Mouse (Mus musculus) gastrocnemius, adult 18-20 months (tissue): ENCODE data around the gene Gdf11. TPM values are rescaled to one million over a fixed set of nuclear protein-coding genes. Genes with fewer than 3 reads are reported as not detected.
A peak's percentile ranks its signal among the peaks of the same experiment; 100 is the strongest.

Source experiments
- DNase-seq: peaks from one replicate; pipeline ENCODE4 v3.0.0; 2021; ENCODE audit warnings: low spot score
- total RNA-seq, 2 experiments: library from RNA; stranded (reverse); gene quantifications; 2 replicates each; pipeline ENCODE4 v1.2.3; 2021

Gdf11 gene
- total RNA-seq, 2 experiments from 2014 or later = 2.8 to 8.0 TPM

DNA sequence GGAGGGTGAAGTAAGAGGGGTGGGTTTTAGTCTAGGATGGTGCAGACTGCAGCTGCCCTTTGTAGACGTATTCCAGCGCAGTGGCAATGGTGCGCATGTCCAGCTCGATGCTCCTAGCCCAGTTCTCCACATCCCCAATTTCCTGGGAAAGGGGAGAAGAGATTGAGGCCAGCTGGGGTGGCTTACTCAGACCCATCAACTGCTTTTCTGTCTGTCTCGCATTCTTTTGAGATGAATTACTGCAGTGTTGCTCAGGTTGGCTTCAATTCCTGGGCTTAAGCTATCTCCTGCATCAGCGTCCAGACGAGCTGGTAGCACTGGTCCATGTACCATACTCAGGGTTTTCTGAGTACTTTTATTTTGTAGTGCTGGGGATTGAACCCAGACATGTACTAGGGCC lies 28.4 kb upstream of the Gdf11 start:
- no peak for DNase-seq

DNA sequence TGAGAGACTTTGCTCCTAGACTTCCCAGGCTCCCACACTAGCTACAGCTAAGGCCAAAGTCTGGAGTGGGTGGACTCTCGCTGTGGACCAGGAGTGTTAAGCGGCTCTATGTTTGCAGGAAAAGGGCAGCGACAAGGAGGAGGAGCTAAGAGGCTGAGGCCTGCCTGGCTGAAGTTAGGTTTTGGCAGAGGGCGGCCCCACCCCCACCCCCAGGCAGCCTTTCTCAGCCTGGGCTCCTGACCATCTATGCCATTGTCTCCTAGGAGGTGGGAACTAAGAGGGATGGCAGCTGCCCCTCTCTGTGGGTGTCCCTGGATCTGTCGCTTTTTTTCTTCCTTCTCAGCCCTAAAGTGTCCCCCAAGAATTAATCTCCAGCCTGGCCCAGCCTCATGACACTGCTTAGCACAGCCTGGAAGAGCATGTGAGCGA lies 27.7 kb upstream of the Gdf11 start:
- DNase-seq = no peak

DNA sequence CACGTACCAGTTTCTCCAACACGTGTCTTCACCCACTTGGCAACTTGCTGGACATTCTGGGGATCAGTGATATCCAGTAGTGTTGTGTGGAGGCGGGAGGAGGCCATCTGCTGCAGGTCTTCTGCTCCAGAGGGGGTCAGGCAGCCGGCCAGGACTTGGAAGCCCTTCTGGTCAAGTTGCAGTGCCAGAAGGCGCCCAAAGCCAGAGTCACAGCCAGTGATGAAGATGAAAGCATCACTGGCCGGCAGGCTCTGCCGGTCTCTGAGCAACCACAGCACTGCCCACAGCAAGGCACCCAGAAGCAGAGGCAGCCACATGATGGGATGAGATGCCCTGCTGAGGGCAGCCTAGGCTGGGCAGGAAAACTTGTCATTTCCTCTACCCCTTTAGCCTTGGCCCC lies 26.7 kb upstream of the Gdf11 start:
- peak; percentile 72 for DNase-seq

DNA sequence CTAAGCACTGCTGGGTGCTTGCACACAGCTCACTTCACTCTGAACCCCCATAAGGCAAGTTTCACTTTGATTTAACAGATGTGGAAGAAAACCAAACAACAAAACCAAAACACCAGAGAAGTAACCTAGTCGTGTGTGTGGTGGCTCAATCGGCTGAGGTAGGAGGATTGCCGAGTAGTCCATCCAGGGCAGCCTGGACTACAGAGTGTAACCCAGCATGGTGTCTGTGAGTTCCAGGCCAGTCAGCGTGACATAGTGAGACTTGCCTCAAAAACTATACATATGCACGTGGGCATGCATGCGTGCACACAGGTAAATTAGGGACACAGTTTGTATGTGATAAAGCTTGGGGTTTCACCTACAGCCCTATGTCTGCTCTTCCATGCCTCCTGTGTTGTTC lies 25.9 kb upstream of the Gdf11 start:
- no peak for DNase-seq

DNA sequence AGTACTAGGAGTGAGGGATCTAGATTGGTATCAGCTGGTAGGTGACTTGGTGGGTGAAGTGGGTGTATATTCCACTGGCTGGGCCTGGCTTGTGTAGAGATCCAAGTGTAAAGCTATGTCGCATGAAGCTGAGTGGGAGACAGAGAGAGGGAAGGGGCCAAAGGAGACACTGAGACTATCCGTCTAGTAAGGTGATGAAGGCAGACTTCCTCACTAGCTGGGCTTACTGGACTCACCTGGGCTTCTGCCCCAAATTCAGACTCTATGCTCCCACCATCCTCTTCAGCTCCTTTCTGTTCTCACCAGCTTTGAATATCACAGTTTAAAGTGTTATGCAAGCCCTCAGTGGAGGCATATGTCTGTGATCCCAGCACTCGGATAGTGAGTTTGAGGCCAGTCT lies 25.1 kb upstream of the Gdf11 start:
- no peak for DNase-seq

DNA sequence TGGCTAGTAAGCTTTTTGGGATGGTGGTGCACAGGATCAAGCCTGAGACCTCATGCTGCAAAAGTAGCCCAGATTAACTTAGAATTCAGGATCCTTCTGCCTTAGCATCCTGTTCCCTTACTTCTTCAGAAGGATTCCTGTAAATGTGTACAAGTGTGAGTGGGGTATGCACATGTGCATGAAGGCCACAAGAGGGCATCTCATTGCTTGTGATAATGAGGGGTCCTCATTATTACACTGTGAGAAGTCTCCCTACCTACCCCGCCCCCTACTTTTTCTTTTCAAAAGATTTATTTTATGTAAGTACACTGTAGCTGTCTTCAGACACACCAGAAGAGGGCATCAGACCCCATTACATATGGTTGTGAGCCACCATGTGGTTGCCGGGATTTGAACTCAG lies 24.0 kb upstream of the Gdf11 start:
- no peak for DNase-seq

DNA sequence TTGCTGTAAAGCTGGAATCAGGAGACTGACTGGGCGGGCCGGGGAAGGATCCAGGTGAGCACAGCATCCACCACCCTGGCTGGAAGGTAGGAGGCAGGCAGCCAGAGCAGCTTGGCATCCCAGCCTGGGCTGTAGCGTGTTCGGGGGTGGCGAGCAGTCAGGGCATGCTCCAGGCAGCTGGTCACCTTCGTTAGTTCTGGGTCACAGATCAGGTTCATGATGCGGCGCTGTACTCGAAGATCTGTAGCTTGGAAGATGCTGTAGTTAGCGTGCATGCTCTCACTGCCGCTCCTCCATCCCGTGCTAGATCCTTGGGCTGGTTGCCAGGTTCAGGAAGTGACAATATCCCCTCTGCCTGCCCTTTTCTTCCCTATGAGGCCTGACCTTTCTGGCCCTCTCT lies 22.2 kb upstream of the Gdf11 start:
- DNase-seq = no peak

DNA sequence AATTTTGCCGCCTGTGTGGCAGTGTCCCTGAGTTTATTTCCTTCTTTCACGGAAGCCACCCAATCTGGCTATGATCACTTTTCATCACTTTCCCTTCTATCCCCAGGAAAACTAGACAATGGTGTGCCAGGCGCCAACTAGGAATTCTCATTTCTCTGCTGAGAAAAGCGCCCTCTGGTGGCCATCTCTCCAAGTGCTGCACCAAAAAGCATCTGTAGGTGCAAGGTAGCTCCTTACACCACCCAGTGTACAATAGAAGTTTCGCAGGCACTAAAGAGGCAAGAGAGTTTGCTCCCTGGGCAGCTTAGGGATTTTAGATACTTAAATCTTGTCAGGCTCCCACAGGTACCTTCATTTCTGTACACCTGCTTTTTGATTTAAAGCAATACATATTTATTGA lies 21.7 kb upstream of the Gdf11 start:
- DNase-seq = peak; percentile 85

DNA sequence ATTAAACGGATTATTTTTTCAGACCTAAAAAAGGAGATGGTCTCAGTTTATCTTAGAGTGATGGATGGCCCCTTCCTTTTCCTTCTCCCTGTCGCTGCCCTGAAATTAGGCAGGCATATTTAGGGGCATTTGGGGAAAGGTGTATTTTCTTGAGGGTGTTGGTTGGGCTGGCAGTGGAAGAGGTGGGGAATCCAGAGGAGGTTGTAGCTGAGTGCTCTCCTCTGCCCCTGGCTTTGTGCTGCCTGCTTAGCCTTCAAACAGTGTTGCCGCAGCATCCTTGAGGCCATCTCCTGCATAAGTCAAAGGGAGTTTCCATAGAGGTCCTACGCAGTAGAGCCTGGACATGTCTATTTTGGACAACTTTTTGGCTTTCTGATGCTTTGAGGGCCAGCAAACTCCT lies 21.3 kb upstream of the Gdf11 start:
- no peak for DNase-seq

DNA sequence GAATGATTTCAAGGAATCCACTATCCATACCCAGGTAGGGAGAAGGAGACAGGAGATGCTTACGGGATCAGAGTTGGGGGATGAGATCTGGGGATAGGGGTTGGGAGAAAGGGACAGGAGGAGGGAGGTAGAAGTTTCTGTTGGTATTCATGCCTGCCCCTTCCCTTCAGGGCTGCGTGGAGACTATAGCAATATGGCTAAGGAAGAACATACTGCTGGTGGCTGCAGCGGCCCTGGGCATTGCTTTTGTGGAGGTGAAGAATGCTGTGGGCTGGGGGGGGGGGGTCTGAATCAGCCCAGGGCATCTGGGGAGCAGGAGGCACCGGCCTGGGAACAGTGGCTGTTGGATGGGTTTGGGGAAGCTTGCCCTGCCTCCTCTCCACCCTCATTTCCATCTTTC lies 20.8 kb upstream of the Gdf11 start:
- no peak for DNase-seq

DNA sequence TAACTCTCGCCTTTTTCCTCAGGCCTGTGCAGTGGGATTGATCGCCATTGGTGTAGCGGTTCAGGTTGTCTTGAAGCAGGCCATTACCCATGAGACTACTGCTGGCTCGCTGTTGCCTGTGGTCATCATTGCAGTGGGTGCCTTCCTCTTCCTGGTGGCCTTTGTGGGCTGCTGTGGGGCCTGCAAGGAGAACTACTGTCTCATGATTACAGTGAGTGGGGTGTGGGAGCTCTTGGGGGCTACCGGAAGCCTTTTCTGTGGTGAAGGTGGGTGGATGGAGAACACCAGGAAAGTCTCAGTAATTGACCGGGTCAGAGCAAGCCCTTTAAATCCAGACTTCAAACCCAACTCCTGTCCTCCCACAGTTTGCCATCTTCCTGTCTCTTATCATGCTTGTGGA lies 19.9 kb upstream of the Gdf11 start:
- DNase-seq = no peak

DNA sequence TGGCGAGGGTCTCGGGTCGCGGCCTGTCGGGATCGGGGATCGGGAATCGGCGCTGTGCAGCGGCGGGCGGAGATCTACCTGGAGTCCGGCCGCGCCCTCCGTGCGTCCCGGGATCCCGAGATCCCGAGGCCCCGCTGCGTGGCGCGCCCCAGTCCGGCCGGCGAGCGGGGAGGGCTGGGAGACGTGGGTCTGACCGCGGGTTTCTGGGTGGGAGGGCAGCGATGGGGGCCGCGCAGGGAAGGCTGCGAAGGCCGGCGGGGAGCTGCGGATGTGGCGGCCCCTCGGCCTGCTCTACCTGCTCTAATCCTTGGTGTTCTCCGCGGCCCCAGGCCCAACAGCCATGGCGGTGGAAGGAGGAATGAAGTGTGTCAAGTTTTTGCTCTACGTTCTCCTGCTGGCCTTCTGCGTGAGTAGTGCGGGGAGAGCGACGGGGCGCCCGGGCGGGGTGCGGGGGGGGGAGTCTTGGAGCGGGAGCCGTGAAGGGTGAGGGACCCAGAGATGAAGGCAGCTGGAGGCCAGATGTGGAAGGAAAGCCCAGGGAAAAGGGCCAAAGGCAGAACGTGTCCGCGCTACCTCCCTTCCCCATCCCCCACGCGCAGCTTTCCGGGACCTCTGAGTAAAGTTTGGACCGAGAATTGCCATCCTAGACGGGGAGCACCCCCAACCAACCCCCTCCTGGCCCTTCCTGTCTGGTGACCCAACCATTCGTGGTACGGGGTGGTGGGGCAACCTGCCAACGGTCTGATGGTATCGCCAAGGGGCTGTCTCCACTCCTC lies 18.7 kb upstream of the Gdf11 start:
- DNase-seq = peak; percentile 56

DNA sequence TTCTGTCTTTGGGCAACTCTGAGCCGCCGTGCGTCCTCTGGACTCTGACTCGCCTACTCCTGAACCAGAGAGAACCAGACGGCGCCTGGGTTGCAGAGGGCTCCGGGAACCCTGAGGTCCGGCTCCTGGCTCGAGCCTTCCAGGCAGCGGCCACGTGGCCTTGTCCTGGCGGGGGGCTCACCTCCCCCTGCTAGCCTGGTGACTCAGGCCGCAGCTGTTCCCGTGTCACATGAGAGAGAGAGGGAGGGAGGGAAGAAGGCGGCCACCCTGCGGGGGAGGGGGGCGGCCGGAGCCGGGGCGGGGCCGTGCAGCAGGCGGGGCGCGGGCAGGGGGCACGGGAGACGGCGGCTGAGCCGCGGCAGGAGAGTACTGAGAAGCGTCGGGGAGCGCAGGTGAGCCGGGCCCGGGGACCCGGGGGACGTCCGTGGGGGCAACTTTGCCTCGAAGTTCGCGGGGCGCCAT lies 18.1 kb upstream of the Gdf11 start:
- peak; percentile 94 for DNase-seq

DNA sequence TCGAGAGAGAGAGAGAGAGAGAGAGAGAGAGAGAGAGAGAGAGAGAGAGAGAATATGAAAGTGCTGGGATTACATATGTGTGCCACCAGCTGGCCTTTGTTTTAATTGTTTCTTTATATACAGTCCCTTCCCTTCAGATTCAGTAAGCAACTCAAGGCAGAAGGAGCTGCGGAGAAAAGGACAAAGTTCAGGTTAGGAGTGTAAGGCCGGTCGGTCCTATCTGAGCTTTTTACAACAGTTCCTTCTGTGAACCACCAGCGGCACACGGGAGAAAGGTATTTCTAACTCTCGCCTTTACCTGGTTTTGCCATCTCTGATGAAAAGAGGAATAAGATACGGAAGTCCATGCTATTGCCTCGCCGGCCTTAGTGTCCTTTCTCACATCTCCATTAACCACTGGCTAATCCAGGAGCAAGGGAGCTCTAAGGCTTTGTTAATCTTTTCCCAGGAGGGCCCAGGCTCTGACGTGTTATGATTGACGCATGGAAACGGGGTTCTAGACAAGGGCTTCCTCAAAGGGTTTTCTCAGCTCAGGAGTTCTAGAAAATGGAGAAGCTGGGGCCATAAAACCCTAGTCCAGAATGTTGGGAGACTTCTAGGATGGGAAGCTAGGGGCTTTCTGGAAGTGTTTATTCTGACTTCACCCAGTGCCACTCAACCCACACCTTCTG lies 17.4 kb upstream of the Gdf11 start:
- no peak for DNase-seq

DNA sequence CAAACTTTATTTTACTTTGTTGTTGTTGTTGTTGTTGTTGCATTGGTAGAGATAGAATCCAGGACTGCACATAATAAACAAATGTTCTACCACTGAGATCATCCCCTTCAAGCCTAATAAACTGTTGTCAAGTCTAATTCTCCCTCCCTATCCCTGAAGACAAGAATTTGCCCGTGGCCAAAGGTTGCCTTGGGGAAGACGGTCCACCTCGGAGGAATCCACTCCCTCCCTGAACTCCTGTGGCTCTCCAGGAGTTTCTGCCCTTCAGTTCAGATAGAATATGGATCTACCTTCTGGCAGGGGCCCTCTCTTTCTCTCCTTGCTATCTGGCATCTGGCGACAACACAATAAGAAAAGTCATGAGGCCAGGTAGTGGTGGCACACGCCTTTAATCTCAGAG lies 13.3 kb upstream of the Gdf11 start:
- no peak for DNase-seq

DNA sequence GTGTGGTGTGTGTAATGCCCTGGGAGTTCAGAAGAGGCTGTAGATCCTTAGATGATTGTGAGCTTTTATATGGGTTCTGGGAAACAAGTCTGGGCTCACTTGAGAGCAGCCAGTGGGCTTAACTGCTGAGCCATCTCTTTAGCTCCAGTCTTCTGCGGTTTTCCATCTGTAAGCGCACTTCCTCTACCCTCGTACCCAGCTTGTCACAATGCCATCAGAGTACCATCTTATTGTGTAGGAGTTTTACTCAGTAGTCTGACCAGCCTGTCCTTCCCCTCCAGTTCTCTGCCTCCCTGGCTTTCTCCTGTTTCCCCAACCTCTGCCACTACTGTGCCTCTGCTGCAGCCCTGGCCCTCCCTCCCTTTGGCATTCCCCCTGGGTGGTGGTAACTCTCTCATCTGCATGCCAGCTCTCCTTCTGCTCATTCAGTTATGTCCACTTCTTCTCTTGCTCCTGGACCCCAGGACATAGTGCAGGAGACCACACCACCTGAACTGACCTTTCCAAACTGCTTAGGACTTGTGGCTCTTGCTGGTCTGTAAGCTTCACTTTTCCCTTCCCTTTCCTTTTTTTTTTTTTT lies 11.0 kb upstream of the Gdf11 start:
- no peak for DNase-seq

DNA sequence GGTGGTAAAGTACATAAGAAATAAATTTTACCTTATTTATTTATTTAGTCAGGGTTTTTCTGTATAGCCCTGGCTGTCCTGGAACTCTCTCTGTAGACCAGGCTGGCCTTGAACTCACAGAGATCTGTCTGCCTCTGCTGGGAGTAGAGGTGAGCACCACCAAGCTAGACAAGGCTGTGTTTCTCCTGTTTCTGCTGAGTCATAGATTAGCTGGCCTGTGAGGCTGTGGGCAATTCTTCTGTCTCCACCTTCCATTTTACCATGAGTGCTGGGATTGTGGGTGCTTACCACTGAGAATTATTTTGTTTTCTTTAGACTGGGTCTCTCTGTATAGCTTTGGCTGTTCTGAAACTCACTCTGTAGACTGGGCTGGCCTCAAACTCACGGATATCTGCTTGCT lies 9.9 kb upstream of the Gdf11 start:
- DNase-seq = no peak

DNA sequence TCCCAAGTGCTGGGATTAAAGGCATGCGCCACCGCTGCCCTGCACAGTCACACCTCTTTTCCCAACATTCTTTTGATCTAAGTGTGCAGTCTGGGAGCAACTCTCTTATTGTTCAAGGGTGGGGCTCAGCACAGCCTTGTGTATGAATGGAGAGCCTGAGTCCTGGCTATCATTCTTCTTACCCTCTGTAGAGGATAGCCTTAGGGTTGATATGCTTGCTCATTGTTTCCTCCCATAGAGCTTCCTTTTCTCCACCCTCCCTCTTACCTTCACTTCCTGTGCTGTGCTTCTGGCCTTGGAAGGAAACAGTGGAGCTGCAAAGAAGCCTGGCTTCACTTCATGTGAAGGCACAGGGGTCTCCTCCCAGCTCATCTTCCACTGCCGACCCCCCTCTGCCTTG lies 9.2 kb upstream of the Gdf11 start, which contains the start of gene Cd63:
Gene Cd63, plus strand, starts transcription at position 292 of the 400 bp plus-strand sequence.
- DNase-seq = no peak

DNA sequence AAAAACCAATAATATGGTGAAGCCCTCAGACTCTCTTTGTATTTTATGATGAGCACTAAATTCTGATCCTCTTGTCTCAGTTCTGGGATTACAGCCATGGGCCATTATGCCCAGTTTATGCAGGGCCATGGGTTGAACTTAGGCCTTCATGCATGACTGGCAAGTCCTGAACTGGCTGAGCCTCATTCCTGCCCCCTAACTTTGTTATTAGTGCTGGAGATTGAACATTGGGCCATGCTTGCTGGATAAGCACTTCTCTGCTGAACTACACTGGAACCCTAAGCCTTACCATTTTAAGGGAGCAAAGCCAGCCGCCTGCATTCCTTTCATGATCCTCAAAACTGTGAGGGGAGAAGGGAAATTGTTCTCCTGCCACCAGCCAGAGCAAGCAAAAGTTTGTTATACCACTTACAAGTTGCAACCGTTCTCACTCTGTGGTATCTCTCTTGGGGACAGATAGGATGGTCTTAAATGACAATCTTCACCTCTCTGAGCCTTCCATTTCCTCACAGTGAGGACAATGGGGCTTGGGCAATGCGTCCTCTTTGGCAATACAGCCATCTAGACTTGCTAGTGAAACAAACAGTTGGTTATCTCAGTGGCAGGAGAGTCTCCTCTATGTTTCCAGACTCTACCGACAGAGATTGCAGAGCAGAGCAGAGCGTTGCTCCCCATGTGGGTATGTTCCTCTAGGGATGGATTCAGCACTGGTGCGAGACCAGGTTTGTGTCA lies 8.4 kb upstream of the Gdf11 start:
- DNase-seq = no peak

DNA sequence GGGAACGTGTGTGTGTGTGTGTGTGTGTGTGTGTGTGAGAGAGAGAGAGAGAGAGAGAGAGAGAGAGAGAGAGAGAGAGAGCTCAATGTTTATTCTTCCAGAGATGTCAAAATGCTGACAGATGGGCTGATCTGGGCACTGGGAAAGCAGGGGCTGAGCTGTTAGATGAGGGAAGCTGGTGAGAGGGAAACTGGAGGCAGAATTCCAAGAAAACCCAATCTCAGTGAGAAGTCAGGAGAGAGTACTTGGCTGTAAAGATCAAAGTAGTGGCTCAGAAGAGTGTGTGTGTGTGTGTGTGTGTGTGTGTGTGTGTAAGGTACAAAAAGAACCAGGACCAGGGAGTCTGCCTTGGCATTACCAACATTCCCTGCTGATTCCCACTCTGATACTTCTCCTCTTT lies 6.0 kb upstream of the Gdf11 start:
- DNase-seq = no peak

DNA sequence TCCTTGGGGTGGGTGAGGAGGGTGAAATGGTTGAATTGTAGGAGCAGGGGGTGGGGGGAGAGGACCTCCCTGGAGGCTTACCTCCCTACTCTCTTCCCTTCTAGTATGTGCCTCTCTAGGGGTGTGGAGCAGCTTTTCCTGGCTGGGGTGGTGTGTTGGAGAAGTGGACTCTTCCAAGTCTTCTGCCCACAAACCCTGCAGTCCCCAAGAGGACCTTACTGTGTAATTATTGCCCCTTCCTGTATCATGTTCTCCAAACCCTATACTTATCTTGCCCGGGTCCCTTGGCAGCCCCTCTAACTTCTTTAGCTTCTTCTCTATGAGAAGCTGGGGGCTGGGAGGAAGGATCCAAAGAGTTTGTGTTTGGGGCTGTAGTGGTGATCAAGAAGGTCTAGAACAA lies 5.3 kb upstream of the Gdf11 start:
- no peak for DNase-seq
